Mouse (Mus musculus): Measurements from ENCODE around the gene Prmt9. TPM values are rescaled to one million over a fixed set of nuclear protein-coding genes. Genes with fewer than 3 reads are reported as not detected.

The Prmt9 gene
- polyA plus RNA-seq, 1 experiment from 2014 or later, result 23.6 TPM

GRCm38 (mm10) chr8:77517301-77518200 is 31.6 kb upstream of the Prmt9 start, which contains the start of gene Arhgap10:
Gene Arhgap10 (minus strand): TSS chr8:77517953.
- H3K27me3 ChIP-seq, result peaks cover 11% of the 10 kb centered on the region

GRCm38 (mm10) chr8:77518201-77519115 is 30.7 kb upstream of the Prmt9 start:
- H3K4me2 ChIP-seq (replicated peaks), result peak overlapping the region; percentile 88
- H3K27ac ChIP-seq, result peak overlapping the region; percentile 30
- peak; percentile 68 for ATAC-seq (ENCODE audit: low FRiP score)
- peaks cover 10% of the 10 kb centered on the region for H3K4me1 ChIP-seq
- H3K36me3 ChIP-seq, result no peaks in the 10 kb centered on the region
- H3K27me3 ChIP-seq, result peaks cover 7% of the 10 kb centered on the region
- H3K9me3 ChIP-seq (replicated peaks), result no peaks in the 10 kb centered on the region
- peak overlapping the region; percentile 71 for H3K4me3 ChIP-seq
- H3K9ac ChIP-seq, result peak overlapping the region; percentile 72
- WGBS, result 10% methylated on average over 33 of the region's 33 CpGs

More at GRCm38 (mm10) chr8:77517301-77518200, 31.6 kb upstream of the Prmt9 start, which contains the start of gene Arhgap10:
- no peaks in the 10 kb centered on the region for H3K9me3 ChIP-seq (replicated peaks)
- H3K4me3 ChIP-seq, result peak within 1 kb of the TSS; percentile 71
- H3K9ac ChIP-seq, result peak within 1 kb of the TSS; percentile 72
- ATAC-seq (ENCODE audit: low FRiP score), result peak; percentile 93
- no peaks in the 10 kb centered on the region for H3K36me3 ChIP-seq
- peaks cover 13% of the 10 kb centered on the region for H3K4me1 ChIP-seq
- H3K4me2 ChIP-seq (replicated peaks), result peak within 1 kb of the TSS; percentile 88
- H3K27ac ChIP-seq, result peak within 1 kb of the TSS; percentile 30
- WGBS, result under 1% methylated on average over 65 of the region's 95 CpGs

GRCm38 (mm10) chr8:77520601-77521000 is 28.6 kb upstream of the Prmt9 start:
- H3K4me3 ChIP-seq, result no peak overlapping the region
- no peaks in the 10 kb centered on the region for H3K36me3 ChIP-seq
- H3K9ac ChIP-seq, result no peak overlapping the region
- H3K27ac ChIP-seq, result no peak overlapping the region
- 92% methylated on average over 4 of the region's 4 CpGs for WGBS
- no peak for ATAC-seq (ENCODE audit: low FRiP score)
- peaks cover 5% of the 10 kb centered on the region for H3K27me3 ChIP-seq
- peaks cover 10% of the 10 kb centered on the region for H3K4me1 ChIP-seq
- H3K4me2 ChIP-seq (replicated peaks), result no peak overlapping the region
- H3K9me3 ChIP-seq (replicated peaks), result no peaks in the 10 kb centered on the region

GRCm38 (mm10) chr8:77521028-77521785 is 28.0 kb upstream of the Prmt9 start:
- Histone ChIP-seq H3K36me3 (no peaks in the 10 kb centered on the region), H3K4me3 (no peak overlapping the region), H3K27me3 (peaks cover 5% of the 10 kb centered on the region), H3K4me2 (replicated peaks) (no peak overlapping the region), H3K9me3 (replicated peaks) (no peaks in the 10 kb centered on the region), H3K9ac (no peak overlapping the region), H3K4me1 (peaks cover 10% of the 10 kb centered on the region), H3K27ac (no peak overlapping the region)
- WGBS, result 84% methylated on average over 8 of the region's 8 CpGs
- no peak for ATAC-seq (ENCODE audit: low FRiP score)

- Histone ChIP-seq H3K4me2 (replicated peaks) (no peak overlapping the region), H3K4me3 (no peak overlapping the region), H3K27ac (no peak overlapping the region), H3K9me3 (replicated peaks) (no peaks in the 10 kb centered on the region), H3K4me1 (0 out of 2 replicates have a peak, but pooled peaks cover 3% of the 10 kb centered on the region), H3K9ac (no peak overlapping the region), H3K27me3 (no peaks in the 10 kb centered on the region), H3K36me3 (no peaks in the 10 kb centered on the region)
- ATAC-seq (ENCODE audit: low FRiP score), result no peak
- 90% methylated on average over 8 of the region's 8 CpGs for WGBS
These were observed 26.2 kb upstream of the Prmt9 start for GRCm38 (mm10) chr8:77522984-77523383.

- 80% methylated on average over 14 of the region's 14 CpGs for WGBS
- no peak overlapping the region for H3K4me3 ChIP-seq
These were observed 25.1 kb upstream of the Prmt9 start for GRCm38 (mm10) chr8:77524018-77524615.

GRCm38 (mm10) chr8:77524906-77525305 is 24.3 kb upstream of the Prmt9 start:
- Histone ChIP-seq H3K4me2 (replicated peaks) (no peak overlapping the region), H3K27me3 (no peaks in the 10 kb centered on the region), H3K4me1 (no peaks in the 10 kb centered on the region), H3K4me3 (no peak overlapping the region), H3K9me3 (replicated peaks) (no peaks in the 10 kb centered on the region), H3K9ac (no peak overlapping the region), H3K27ac (no peak overlapping the region), H3K36me3 (no peaks in the 10 kb centered on the region)
- 91% methylated on average over 2 of the region's 2 CpGs for WGBS
- no peak for ATAC-seq (ENCODE audit: low FRiP score)

More at GRCm38 (mm10) chr8:77524018-77524615, 25.1 kb upstream of the Prmt9 start:
- Histone ChIP-seq H3K27ac (no peak overlapping the region), H3K4me2 (replicated peaks) (no peak overlapping the region), H3K9me3 (replicated peaks) (no peaks in the 10 kb centered on the region), H3K36me3 (no peaks in the 10 kb centered on the region), H3K9ac (no peak overlapping the region), H3K4me1 (no peaks in the 10 kb centered on the region), H3K27me3 (no peaks in the 10 kb centered on the region)
- no peak for ATAC-seq (ENCODE audit: low FRiP score)

GRCm38 (mm10) chr8:77526130-77526529 is 23.1 kb upstream of the Prmt9 start:
- Histone ChIP-seq H3K27ac (no peak overlapping the region), H3K27me3 (no peaks in the 10 kb centered on the region), H3K4me2 (replicated peaks) (no peak overlapping the region), H3K4me3 (no peak overlapping the region), H3K36me3 (no peaks in the 10 kb centered on the region), H3K9ac (no peak overlapping the region), H3K4me1 (no peaks in the 10 kb centered on the region), H3K9me3 (replicated peaks) (no peaks in the 10 kb centered on the region)
- no peak for ATAC-seq (ENCODE audit: low FRiP score)
- WGBS, result 89% methylated on average over 8 of the region's 8 CpGs

GRCm38 (mm10) chr8:77534358-77534992 is 14.7 kb upstream of the Prmt9 start:
- whole genome bisulfite sequencing, result 57% methylated on average over 8 of the region's 8 CpGs
- Histone ChIP-seq H3K27me3 (no peaks in the 10 kb centered on the region), H3K36me3 (no peaks in the 10 kb centered on the region), H3K27ac (no peak overlapping the region), H3K4me3 (no peak overlapping the region), H3K4me1 (no peaks in the 10 kb centered on the region), H3K9ac (no peak overlapping the region), H3K4me2 (replicated peaks) (no peak overlapping the region), H3K9me3 (replicated peaks) (no peaks in the 10 kb centered on the region)
- ATAC-seq (ENCODE audit: low FRiP score), result no peak

GRCm38 (mm10) chr8:77535026-77535595 is 14.1 kb upstream of the Prmt9 start:
- Histone ChIP-seq H3K4me1 (no peaks in the 10 kb centered on the region), H3K4me2 (replicated peaks) (no peak overlapping the region), H3K27me3 (no peaks in the 10 kb centered on the region), H3K9ac (no peak overlapping the region), H3K36me3 (no peaks in the 10 kb centered on the region), H3K9me3 (replicated peaks) (no peaks in the 10 kb centered on the region), H3K4me3 (no peak overlapping the region), H3K27ac (no peak overlapping the region)
- ATAC-seq (ENCODE audit: low FRiP score), result peak; percentile 61; the same call in 1 of the 2 replicates
- WGBS, result 90% methylated on average over 5 of the region's 5 CpGs

GRCm38 (mm10) chr8:77536821-77537220 is 12.4 kb upstream of the Prmt9 start:
- no peak overlapping the region for H3K9ac ChIP-seq
- no peaks in the 10 kb centered on the region for H3K36me3 ChIP-seq
- ATAC-seq (ENCODE audit: low FRiP score), result no peak
- 86% methylated on average over 12 of the region's 12 CpGs for WGBS
- H3K27ac ChIP-seq, result no peak overlapping the region
- H3K4me2 ChIP-seq (replicated peaks), result no peak overlapping the region
- no peak overlapping the region for H3K4me3 ChIP-seq
- H3K4me1 ChIP-seq, result no peaks in the 10 kb centered on the region
- no peaks in the 10 kb centered on the region for H3K27me3 ChIP-seq
- H3K9me3 ChIP-seq (replicated peaks), result no peaks in the 10 kb centered on the region
